ENCODE assay signal across 7 mouse cellular contexts in the genomic region with DNA sequence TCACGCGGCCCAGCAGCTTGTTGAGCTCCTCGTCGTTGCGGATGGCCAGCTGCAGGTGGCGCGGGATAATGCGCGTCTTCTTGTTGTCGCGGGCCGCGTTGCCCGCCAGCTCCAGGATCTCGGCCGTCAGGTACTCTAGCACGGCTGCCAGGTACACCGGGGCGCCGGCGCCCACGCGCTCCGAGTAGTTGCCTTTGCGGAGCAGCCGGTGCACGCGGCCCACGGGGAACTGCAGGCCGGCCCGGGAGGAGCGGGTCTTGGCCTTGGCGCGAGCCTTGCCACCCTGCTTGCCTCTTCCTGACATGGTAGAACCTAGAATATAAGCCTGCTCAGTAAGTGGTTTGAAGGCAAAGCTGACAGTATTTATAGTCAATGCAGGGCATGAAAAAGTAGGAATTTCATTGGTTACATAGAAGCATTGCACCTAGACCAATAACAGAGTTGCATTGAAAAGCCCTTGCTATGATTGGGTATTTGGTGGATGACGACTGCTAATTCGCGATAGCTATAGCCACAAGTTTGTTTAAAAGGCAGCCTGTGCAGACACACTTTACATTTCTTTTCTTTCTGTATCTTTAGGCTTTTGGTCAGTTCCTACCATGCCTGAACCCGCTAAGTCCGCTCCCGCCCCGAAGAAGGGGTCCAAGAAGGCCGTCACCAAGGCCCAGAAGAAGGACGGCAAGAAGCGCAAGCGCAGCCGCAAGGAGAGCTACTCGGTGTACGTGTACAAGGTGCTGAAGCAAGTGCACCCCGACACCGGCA. TPM values are rescaled to one million over a fixed set of nuclear protein-coding genes. Genes with fewer than 3 reads are reported as not detected.
A peak's percentile ranks its signal among the peaks of the same experiment; 100 is the strongest.
DNase-seq lines count a peak whose midpoint lies in the region; ATAC-seq and TF ChIP-seq lines count a peak whose summit lies in the region.
"Not testable (repeated sequence)": the region's sequence is repeated elsewhere in the genome, so short reads cannot be mapped to it uniquely, and the experiment has no call there.

A gene (minus strand): TSS at position 304 of the 762 bp plus-strand sequence.
A gene (plus strand): TSS at position 600 of the 762 bp plus-strand sequence.

- H3K36me3 ChIP-seq in embryonic facial prominence, embryonic 10.5 days (replicated peaks); intestine, postnatal 0 days (ENCODE audit: control insufficient read depth, insufficient read depth); midbrain, embryonic 10.5 days: not testable (repeated sequence)

- H3K9ac ChIP-seq in intestine, postnatal 0 days (ENCODE audit: low read depth, low read length), result 0 out of 2 replicates have a peak within 1 kb of the TSS, but pooled peaks have one; percentile 5

- H3K4me3 ChIP-seq in embryonic facial prominence, embryonic 10.5 days, result peak within 1 kb of the TSS; percentile 61
- H3K4me3 ChIP-seq in intestine, postnatal 0 days (ENCODE audit: low read depth, low read length), result peak within 1 kb of the TSS; percentile 42
- peak within 1 kb of the TSS; percentile 59 for H3K4me3 ChIP-seq in midbrain, embryonic 10.5 days

- H3K9me3 ChIP-seq in embryonic facial prominence, embryonic 10.5 days; intestine, postnatal 0 days (ENCODE audit: control insufficient read depth); midbrain, embryonic 10.5 days (replicated peaks): not testable (repeated sequence)

- peak; percentile 78 for ATAC-seq in granulocyte monocyte progenitor cell, adult 5-6 weeks (replicated peaks; ENCODE audit: poor library complexity, severe bottlenecking)
- ATAC-seq in intestine, postnatal 0 days, result peak; percentile 94

- TF ChIP-seq CTCF in intestine, postnatal 0 days (IDR thresholded peaks at IDR 0.05; ENCODE audit: low read depth), result peak; percentile 54

- H3K27me3 ChIP-seq in embryonic facial prominence, embryonic 10.5 days (replicated peaks; ENCODE audit: low read depth, poor library complexity, severe bottlenecking); intestine, postnatal 0 days (replicated peaks; ENCODE audit: control insufficient read depth, insufficient read depth, low read length); midbrain, embryonic 10.5 days (ENCODE audit: low read depth, poor library complexity, severe bottlenecking): not testable (repeated sequence)

- intact Hi-C loops in left cerebral cortex, postnatal 36 days (cut with DNase I), result loop anchor here (5.0 kb wide), 1 partner anchor 36 kb away; a partner anchor contains a TSS

- peak within 1 kb of the TSS; percentile 94 for H3K27ac ChIP-seq in embryonic facial prominence, embryonic 10.5 days (replicated peaks)
- peak within 1 kb of the TSS; percentile 74 for H3K27ac ChIP-seq in intestine, postnatal 0 days (ENCODE audit: low read depth, low read length)
- peak within 1 kb of the TSS; percentile 91 for H3K27ac ChIP-seq in midbrain, embryonic 10.5 days (replicated peaks)

- peak; percentile 80 for DNase-seq in adrenal gland, postnatal 10 days
- peak; percentile 81 for DNase-seq in embryonic facial prominence, embryonic 10.5 days (ENCODE audit: low spot score)
- DNase-seq in left cerebral cortex, postnatal 36 days (ENCODE audit: low spot score in 2 of 2), result peak; percentile 71 to 74
- DNase-seq in midbrain, embryonic 10.5 days (ENCODE audit: low spot score), result peak; percentile 80
- DNase-seq in right cerebral cortex, postnatal 36 days (ENCODE audit: low spot score in 2 of 2), result peak; percentile 61 to 85

- under 1% methylated on average over 50 of the region's 50 CpGs for WGBS in embryonic facial prominence, embryonic 10.5 days
- WGBS in intestine, postnatal 0 days, result under 1% methylated on average over 37 of the region's 50 CpGs
- 0% methylated on average over 39 of the region's 50 CpGs for WGBS in midbrain, embryonic 10.5 days

- peaks cover 38% of the 10 kb centered on the region for H3K4me1 ChIP-seq in embryonic facial prominence, embryonic 10.5 days
- H3K4me1 ChIP-seq in intestine, postnatal 0 days (replicated peaks; ENCODE audit: control insufficient read depth, insufficient read depth, low read length), result not testable (repeated sequence)
- H3K4me1 ChIP-seq in midbrain, embryonic 10.5 days, result peaks cover 49% of the 10 kb centered on the region

- peak within 1 kb of the TSS; percentile 75 for H3K4me2 ChIP-seq in intestine, postnatal 0 days (replicated peaks; ENCODE audit: low read depth)

RNA-seq across cellular contexts. Expression of the first gene that starts in this region (rescaled TPM):
- total RNA-seq in adrenal gland, postnatal 10 days (2021), result 100 to 1,000 TPM; 111 to 143 TPM
- polyA plus RNA-seq in embryonic facial prominence, embryonic 10.5 days (2016; fragmentation: Nextera tagmentation; extraction: Ambion mirVana), result 18.6 and 21.7 TPM in 2 replicates
- total RNA-seq in granulocyte monocyte progenitor cell, adult 5-6 weeks (2014; fragmentation: Nextera tagmentation), result 8.6 and 105 TPM in 2 replicates
- total RNA-seq in granulocyte monocyte progenitor cell, adult 5-6 weeks (2017), result 1,120 and 1,478 TPM in 2 replicates
- 5.0 and 9.5 TPM in 2 replicates for polyA plus RNA-seq in intestine, postnatal 0 days (2015; fragmentation: Nextera tagmentation; extraction: Ambion mirVana)
- 10 to 100 TPM; 14.8 to 15.0 TPM for total RNA-seq in left cerebral cortex, postnatal 36 days (2021)
- polyA plus RNA-seq in midbrain, embryonic 10.5 days (2016; fragmentation: Nextera tagmentation; extraction: Ambion mirVana), result 16.8 and 19.9 TPM in 2 replicates

RNA-seq across cellular contexts. Expression of the second gene that starts in this region (rescaled TPM):
- total RNA-seq in adrenal gland, postnatal 10 days (2021), result 100 to 1,000 TPM; 174 to 201 TPM
- polyA plus RNA-seq in embryonic facial prominence, embryonic 10.5 days (2016; fragmentation: Nextera tagmentation; extraction: Ambion mirVana), result 3.6 and 4.0 TPM in 2 replicates
- total RNA-seq in granulocyte monocyte progenitor cell, adult 5-6 weeks (2014; fragmentation: Nextera tagmentation), result 168 and 218 TPM in 2 replicates
- 1,437 and 1,878 TPM in 2 replicates for total RNA-seq in granulocyte monocyte progenitor cell, adult 5-6 weeks (2017)
- 1.1 TPM in 2 replicates for polyA plus RNA-seq in intestine, postnatal 0 days (2015; fragmentation: Nextera tagmentation; extraction: Ambion mirVana)
- total RNA-seq in left cerebral cortex, postnatal 36 days (2021), result 10 to 100 TPM in 1 of 2 experiments, 1 to 10 TPM in 1; 8.2 to 10.1 TPM
- polyA plus RNA-seq in midbrain, embryonic 10.5 days (2016; fragmentation: Nextera tagmentation; extraction: Ambion mirVana), result 0.55 and 2.6 TPM in 2 replicates

Comparison
In these comparisons a context has a peak if more than half of its experiments do, and no peak if none do; other contexts are left out.
1. Peak in every context shown above with its lines: DNase-seq, ATAC-seq, H3K4me3 ChIP-seq and H3K27ac ChIP-seq.
2. RNA of the second gene that starts in this region (total RNA-seq): 168 to 1,878 TPM in granulocyte monocyte progenitor cell, adult 5-6 weeks and 174 to 201 TPM in adrenal gland, postnatal 10 days; 8.2 to 10.1 TPM in left cerebral cortex, postnatal 36 days; every median in the first group is over 10 times any median in the second.